12 mouse cellular contexts compared by ENCODE assay signal in the genomic region with DNA sequence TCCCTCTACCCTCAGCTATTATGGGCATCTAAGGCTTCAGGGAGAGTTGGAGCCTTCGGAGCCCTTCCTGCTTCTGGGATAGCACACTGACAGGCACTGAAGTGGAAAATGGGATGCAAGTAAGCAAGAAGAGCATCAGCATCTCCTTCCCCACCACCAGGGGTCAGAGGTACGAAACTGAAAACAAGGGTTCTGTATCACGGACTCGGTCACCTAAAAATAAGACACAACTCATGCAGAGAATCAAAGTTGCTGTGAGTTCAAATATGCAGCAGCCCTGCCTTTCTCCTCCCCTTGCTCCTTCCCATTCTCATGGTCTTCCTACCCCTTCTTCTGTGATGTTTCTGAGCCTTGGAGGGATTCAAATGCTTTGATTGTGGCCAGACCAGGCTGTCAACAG. TPM values are rescaled to one million over a fixed set of nuclear protein-coding genes. Genes with fewer than 3 reads are reported as not detected.
DNase-seq lines count a peak whose midpoint lies in the region; ATAC-seq and TF ChIP-seq lines count a peak whose summit lies in the region.
"Had no signal": no experiment of that assay in that cellular context is flagged by ENCODE, and none has a peak within 500 bp of the region (broad histone marks: within the 10 kb centered on the region; RNA-seq: fewer than 3 reads in every experiment).

No protein-coding gene starts in this region.

- H3K36me3 ChIP-seq in heart, postnatal 0 days (replicated peaks; ENCODE audit: control insufficient read depth, insufficient read depth, low read length), result no peaks in the 10 kb centered on the region
- no peaks in the 10 kb centered on the region for H3K36me3 ChIP-seq in neural tube, embryonic 15.5 days
- no peaks in the 10 kb centered on the region for H3K36me3 ChIP-seq in forebrain, embryonic 10.5 days (replicated peaks)
- H3K36me3 ChIP-seq: liver, embryonic 15.5 days; midbrain, embryonic 12.5 days had no signal

- ATAC-seq in heart, postnatal 0 days (ENCODE audit: insufficient read depth, low read depth), result no peak
- ATAC-seq in neural tube, embryonic 15.5 days (ENCODE audit: low FRiP score), result no peak

- 25% methylated on average over 4 of the region's 4 CpGs for WGBS in heart, postnatal 0 days
- WGBS in neural tube, embryonic 15.5 days, result 41% methylated on average over 4 of the region's 4 CpGs
- 37% methylated on average over 4 of the region's 4 CpGs for WGBS in forebrain, embryonic 10.5 days

- H3K4me2 ChIP-seq in heart, postnatal 0 days (ENCODE audit: low read depth, low read length), result no peak overlapping the region
- H3K4me2 ChIP-seq in neural tube, embryonic 15.5 days, result no peak overlapping the region
- H3K4me2 ChIP-seq: liver, embryonic 15.5 days; midbrain, embryonic 12.5 days had no signal

- H3K9me3 ChIP-seq in heart, postnatal 0 days (replicated peaks; ENCODE audit: control insufficient read depth, low read length), result no peaks in the 10 kb centered on the region
- H3K9me3 ChIP-seq in neural tube, embryonic 15.5 days (replicated peaks), result no peaks in the 10 kb centered on the region
- no peaks in the 10 kb centered on the region for H3K9me3 ChIP-seq in forebrain, embryonic 10.5 days
- H3K9me3 ChIP-seq: liver, embryonic 15.5 days; midbrain, embryonic 12.5 days had no signal

- no peaks in the 10 kb centered on the region for H3K4me1 ChIP-seq in heart, postnatal 0 days (ENCODE audit: control insufficient read depth, insufficient read depth)
- no peaks in the 10 kb centered on the region for H3K4me1 ChIP-seq in neural tube, embryonic 15.5 days
- H3K4me1 ChIP-seq in forebrain, embryonic 10.5 days, result 0 out of 2 replicates have a peak, but pooled peaks cover 3% of the 10 kb centered on the region
- H3K4me1 ChIP-seq: liver, embryonic 15.5 days; midbrain, embryonic 12.5 days had no signal

- H3K4me3 ChIP-seq in heart, postnatal 0 days (ENCODE audit: low read depth, low read length), result no peak overlapping the region
- H3K4me3 ChIP-seq in neural tube, embryonic 15.5 days (replicated peaks), result no peak overlapping the region
- no peak overlapping the region for H3K4me3 ChIP-seq in forebrain, embryonic 10.5 days
- H3K4me3 ChIP-seq: liver, embryonic 15.5 days; midbrain, embryonic 12.5 days had no signal

- no peak for TF ChIP-seq EP300 in heart, postnatal 0 days (IDR thresholded peaks at IDR 0.05; ENCODE audit: low read depth)

- no peaks in the 10 kb centered on the region for H3K27me3 ChIP-seq in heart, postnatal 0 days (ENCODE audit: control insufficient read depth, insufficient read depth, low read length)
- no peaks in the 10 kb centered on the region for H3K27me3 ChIP-seq in neural tube, embryonic 15.5 days (replicated peaks)
- H3K27me3 ChIP-seq in forebrain, embryonic 10.5 days (ENCODE audit: poor library complexity, severe bottlenecking), result no peaks in the 10 kb centered on the region
- H3K27me3 ChIP-seq: liver, embryonic 15.5 days; midbrain, embryonic 12.5 days had no signal

- DNase-seq in heart, postnatal 0 days (ENCODE audit: low spot score), result no peak
- DNase-seq in heart, adult 9 months (ENCODE audit: low spot score in 2 of 2), result no peak
- DNase-seq in neural tube, embryonic 10.5 days (ENCODE audit: extremely low spot score, low spot score), result peak; percentile 16
- peak; percentile 46 for DNase-seq in R1 (ENCODE audit: low read depth, low spot score)
- DNase-seq in retina, postnatal 1 day, result peak; percentile 37
- no peak for DNase-seq in forebrain, embryonic 10.5 days (ENCODE audit: extremely low spot score, low spot score)
- no peak for DNase-seq in kidney, adult 11 months
- DNase-seq: adrenal gland, postnatal 10 days; cerebellum, adult 18-20 months had no signal

- no peak overlapping the region for H3K9ac ChIP-seq in heart, postnatal 0 days (replicated peaks; ENCODE audit: low read depth, low read length)
- H3K9ac ChIP-seq in neural tube, embryonic 15.5 days (replicated peaks), result no peak overlapping the region
- H3K9ac ChIP-seq: liver, embryonic 15.5 days; midbrain, embryonic 12.5 days had no signal

- no peak overlapping the region for H3K27ac ChIP-seq in heart, postnatal 0 days (ENCODE audit: low read depth)
- no peak overlapping the region for H3K27ac ChIP-seq in neural tube, embryonic 15.5 days (replicated peaks)
- H3K27ac ChIP-seq in forebrain, embryonic 10.5 days, result no peak overlapping the region
- H3K27ac ChIP-seq: liver, embryonic 15.5 days; midbrain, embryonic 12.5 days had no signal

- TF ChIP-seq CTCF in heart, postnatal 0 days (IDR thresholded peaks at IDR 0.05; ENCODE audit: low read depth), result peak; percentile 37

RNA-seq across cellular contexts. Expression of a gene that starts 14.0 kb away (rescaled TPM):
- total RNA-seq in heart, postnatal 0 days (2014; rRNA removed; ENCODE audit: low replicate concordance), result 0.27 and 4.6 TPM in 2 replicates
- polyA plus RNA-seq in heart, postnatal 0 days (2015; fragmentation: Nextera tagmentation; extraction: Ambion mirVana), result 1.7 and 2.1 TPM in 2 replicates
- 1.4 and 3.6 TPM in 2 replicates for polyA plus RNA-seq in neural tube, embryonic 15.5 days (2015; fragmentation: Nextera tagmentation; extraction: Ambion mirVana)
- 0.42 and 0.46 TPM in 2 replicates for polyA plus RNA-seq in forebrain, embryonic 10.5 days (2016; fragmentation: Nextera tagmentation; extraction: Ambion mirVana)

RNA-seq across cellular contexts. Expression of a gene that starts 58.5 kb away (rescaled TPM):
- total RNA-seq in heart, postnatal 0 days (2014; rRNA removed; ENCODE audit: low replicate concordance), result 0.15 TPM in 1 of 2 replicates, not detected in the other
- polyA plus RNA-seq in heart, postnatal 0 days (2015; fragmentation: Nextera tagmentation; extraction: Ambion mirVana), result 0.10 and 0.14 TPM in 2 replicates
- 0.12 and 0.84 TPM in 2 replicates for polyA plus RNA-seq in neural tube, embryonic 15.5 days (2015; fragmentation: Nextera tagmentation; extraction: Ambion mirVana)
- polyA plus RNA-seq in forebrain, embryonic 10.5 days (2016; fragmentation: Nextera tagmentation; extraction: Ambion mirVana), result 0.18 and 0.19 TPM in 2 replicates

Comparison
In these comparisons a context has a peak if more than half of its experiments do, and no peak if none do; other contexts are left out.
1. DNase-seq: peak in neural tube, embryonic 10.5 days (single experiment), R1 (single experiment) and retina, postnatal 1 day (single experiment); none in heart, postnatal 0 days (single experiment), heart, adult 9 months (0 of 2), forebrain, embryonic 10.5 days (single experiment) and kidney, adult 11 months (single experiment).